Mouse (Mus musculus): ENCODE data around the gene Thap7. TPM values are rescaled to one million over a fixed set of nuclear protein-coding genes. Genes with fewer than 3 reads are reported as not detected.
A peak's percentile ranks its signal among the peaks of the same experiment; 100 is the strongest.
"Not testable (repeated sequence)": the region's sequence is repeated elsewhere in the genome, so short reads cannot be mapped to it uniquely, and the experiment has no call there.

Thap7 gene
- 32.9 and 34.0 TPM in 2 replicates for total RNA-seq (2017)

DNA sequence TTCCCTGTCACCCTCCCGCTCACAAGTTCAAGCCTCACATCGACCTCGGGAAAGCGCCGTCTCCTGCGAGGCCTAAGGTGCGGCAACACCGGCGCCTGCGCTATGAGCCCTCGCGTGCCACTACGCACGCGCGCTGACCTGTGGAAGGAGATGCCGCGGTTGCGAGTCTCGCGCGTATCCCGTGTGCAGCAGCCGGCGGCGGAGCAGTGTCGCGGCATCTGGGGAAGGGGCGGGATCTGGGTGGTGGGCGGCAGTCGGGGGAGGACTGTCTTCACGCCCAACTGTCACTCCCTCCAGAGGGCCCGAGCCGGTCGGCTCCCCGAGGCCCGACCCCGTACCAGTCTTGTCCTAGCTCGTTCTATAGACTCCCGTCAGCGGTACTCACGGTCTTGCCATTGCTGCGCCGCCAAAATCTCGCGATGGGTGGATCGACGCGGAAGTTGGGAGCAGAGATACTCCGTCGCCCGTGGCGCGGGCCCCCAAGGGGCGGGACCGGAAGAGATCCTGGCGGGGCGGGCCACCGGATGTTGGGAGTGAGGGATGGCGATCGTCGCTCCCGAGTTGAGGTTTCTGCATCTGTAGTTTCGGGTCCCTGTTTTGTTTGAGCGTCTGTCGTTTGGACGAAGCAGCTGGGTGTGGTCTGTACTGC is at the start of gene Thap7:
Thap7 (minus strand) TSS at position 497 of the 649 bp plus-strand sequence.
- peak; percentile 78 for ATAC-seq (ENCODE audit: extremely low read depth, insufficient number of reproducible peaks, low FRiP score, poor library complexity, severe bottlenecking)

DNA sequence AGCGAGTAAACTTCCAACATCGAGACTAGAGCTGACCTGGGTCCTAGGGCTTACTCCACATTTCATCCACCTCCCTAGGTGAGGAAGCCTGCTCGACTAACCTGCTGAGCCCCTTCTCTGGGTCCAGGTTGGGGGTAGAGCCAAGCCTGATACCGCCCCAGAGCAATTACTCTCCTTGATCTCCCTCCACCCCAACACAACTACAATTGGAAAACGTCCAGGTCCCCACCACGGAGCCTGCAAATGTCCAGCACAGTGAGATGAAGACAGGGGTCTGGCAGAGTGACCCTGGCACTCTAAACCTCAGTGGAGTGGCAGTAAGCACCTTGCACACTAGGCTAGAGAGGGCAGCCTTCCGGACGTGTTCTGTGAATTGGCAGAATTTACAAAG is 45.9 kb upstream of the Thap7 start:
- no peak for ATAC-seq (ENCODE audit: extremely low read depth, insufficient number of reproducible peaks, low FRiP score, poor library complexity, severe bottlenecking)

DNA sequence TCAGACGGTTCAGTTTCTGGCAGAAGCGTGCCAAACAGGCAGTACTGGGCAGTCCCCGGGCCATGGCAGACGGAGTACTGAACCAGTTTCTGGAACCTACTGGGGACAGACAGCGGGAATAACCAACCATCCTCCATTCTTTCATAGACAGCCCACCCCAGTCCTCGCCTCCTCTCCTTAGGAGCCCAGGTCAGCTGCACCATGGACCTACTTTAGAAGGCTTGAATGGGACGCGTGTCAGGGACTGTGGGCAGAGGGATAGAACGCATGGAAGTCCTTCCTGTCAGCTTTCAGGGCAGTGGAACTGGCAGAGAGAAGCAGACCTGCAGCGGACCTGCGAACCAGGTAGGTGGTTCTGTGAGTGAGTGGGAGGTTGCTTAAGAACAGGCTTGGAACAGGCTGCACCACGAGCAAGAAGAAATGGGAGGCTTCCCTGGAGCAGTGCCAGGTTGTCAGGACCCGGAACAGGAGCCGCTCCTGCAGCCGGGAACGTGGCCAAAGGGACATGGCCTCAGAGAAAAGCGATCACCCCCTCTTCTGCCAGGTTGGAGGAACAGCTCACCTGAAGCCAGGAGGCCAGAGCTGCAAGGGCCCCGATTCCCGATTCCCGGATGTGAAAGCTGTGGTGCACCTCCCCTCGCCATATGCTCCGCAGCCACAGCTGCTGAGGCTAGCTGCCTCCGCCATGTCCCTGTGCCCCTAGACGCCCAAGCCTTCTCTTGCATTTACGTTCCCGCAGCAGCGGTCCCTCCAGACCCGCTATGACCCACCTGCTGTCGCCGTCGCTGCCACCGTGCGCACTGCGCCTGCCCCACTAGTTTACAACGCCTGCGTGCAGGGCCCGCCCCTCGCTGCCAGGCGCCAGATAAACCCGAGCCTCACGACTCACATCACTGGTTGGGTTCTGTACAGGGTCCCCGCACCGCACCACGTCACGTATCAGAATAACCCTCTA is 45.2 kb upstream of the Thap7 start:
- ATAC-seq (ENCODE audit: extremely low read depth, insufficient number of reproducible peaks, low FRiP score, poor library complexity, severe bottlenecking) = no peak

DNA sequence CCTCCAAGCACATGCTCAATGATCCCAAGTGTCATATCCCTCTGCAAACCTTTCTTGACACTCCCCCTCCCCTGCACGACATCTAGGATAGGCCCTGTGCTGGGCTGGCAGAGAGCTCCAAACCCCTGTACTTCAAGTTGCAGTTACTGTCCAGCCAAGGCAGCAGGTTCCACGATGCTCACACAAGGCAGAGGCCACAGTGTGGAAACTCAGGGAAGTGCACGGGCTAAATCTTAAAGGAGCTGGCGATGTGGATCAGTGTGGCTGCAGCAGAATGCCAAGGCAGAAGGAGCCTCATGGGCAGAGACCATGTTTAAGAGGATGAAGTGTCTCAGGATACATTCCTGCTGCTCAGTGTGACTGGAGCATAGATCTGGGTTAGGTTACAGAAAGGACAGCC is 35.2 kb upstream of the Thap7 start:
- ATAC-seq (ENCODE audit: extremely low read depth, insufficient number of reproducible peaks, low FRiP score, poor library complexity, severe bottlenecking) = no peak

DNA sequence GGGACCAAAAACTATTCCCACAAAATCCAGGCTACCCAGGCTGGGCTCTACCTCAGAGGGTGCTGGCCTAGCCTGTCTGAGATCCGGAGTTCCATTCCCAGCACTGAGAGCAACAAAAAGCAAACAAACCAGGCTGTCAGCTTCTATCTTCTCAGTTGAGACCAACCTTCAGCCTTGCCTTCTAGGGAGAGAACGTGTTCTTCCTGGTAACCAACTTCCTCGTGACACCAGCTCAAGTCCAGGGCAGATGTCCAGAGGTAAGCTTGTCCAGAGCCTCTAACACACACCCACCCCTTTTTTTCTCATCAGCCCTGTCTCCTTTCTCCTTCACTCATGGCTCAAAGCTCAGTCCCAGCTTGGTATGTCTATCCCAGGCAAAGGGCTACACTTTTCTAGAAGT is 33.8 kb upstream of the Thap7 start:
- ATAC-seq (ENCODE audit: extremely low read depth, insufficient number of reproducible peaks, low FRiP score, poor library complexity, severe bottlenecking) = no peak

DNA sequence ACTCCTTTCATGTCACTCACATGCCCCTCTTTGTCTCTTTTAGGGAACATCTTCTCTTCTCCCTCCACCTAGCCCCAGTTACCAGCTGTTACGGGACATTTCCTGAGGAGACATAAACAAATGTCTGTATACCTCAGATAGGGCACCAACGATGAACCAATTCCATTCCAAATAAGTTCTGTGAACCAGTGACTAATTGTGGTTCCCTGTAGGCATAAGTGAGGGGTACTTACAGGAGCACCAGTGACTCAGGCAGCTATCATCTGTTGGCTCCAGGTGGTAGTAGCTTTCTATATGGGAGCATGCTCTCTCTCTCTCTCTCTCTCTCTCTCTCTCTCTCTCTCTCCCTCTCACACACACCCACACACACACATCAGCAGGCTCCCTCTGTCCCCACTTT is 33.3 kb upstream of the Thap7 start:
- no peak for ATAC-seq (ENCODE audit: extremely low read depth, insufficient number of reproducible peaks, low FRiP score, poor library complexity, severe bottlenecking)

DNA sequence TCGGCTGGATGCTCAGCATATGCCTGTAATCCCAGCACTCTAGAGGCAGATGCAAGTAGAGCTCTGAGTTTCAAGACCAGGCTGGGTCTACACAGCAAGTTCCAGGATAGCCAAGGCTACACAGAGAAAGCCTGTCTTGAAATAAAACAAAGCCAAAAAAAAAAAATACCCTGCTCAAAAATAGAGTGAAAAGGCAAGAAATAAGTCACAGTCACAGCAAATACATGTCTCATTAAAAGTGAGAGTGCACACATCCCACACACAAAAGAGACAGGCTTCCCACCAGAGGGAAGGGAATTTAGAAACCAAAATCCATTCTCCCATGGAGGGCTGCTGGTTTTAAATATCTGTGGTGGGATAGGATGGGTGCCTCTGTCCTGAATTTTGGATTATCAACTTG is 32.6 kb upstream of the Thap7 start:
- no peak for ATAC-seq (ENCODE audit: extremely low read depth, insufficient number of reproducible peaks, low FRiP score, poor library complexity, severe bottlenecking)

DNA sequence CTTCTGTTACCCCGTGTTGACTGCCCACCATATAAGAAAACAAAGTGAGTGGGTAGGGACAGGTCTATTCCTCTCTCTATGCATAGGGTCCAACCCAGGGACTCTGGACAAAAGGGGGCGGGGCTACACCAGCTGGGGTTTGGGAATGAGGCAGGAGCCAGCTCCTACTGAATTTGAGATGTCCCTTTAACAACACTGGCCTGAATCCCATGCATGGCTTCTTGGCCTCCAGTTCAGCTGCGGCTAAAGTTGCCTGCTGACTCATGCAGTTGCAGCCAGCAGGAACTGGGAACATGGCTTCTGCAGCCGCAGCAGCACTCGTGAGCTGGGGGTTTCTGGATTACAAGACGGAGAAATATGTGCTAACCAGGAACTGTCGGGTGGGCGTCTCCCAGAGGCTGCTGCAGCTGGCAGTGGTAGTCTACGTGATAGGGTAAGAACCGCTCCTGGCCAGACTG is 30.8 kb upstream of the Thap7 start, which contains the start of gene P2rx6:
P2rx6 (plus strand) TSS at position 135 of the 458 bp plus-strand sequence.
- no peak for ATAC-seq (ENCODE audit: extremely low read depth, insufficient number of reproducible peaks, low FRiP score, poor library complexity, severe bottlenecking)

DNA sequence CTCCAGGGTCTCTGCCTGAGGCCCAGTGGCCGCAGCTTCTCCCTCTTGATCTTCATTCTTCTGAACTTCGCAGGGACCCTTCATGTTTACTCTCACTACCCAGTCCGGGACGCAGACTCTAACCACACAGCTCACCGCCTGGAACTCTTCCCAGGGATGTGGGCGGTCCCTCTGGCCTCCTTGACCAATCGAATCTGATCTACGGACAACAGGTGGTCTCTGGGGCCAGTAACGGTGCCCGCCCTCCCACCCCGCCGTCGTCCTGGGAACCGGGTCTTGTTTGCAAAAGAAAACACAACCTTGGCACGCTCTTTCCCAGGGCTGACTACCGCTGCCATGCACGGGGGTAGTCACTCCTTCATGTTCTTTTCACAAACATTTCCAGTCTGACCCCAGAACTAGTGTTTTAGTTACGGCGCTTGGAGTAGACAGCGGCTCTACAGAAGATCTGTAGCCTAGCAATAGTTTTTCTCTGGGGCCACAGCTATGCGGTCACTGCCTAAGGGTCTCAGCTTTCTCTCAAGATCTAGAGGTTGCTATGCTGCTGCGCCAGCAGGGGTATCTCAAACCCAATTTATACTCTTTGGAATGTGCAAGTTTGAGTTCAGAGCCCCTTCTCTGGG is 30.3 kb upstream of the Thap7 start, which contains the start of gene Lrrc74b:
Lrrc74b (minus strand) TSS at position 120 of the 623 bp plus-strand sequence.
- ATAC-seq (ENCODE audit: extremely low read depth, insufficient number of reproducible peaks, low FRiP score, poor library complexity, severe bottlenecking) = no peak

DNA sequence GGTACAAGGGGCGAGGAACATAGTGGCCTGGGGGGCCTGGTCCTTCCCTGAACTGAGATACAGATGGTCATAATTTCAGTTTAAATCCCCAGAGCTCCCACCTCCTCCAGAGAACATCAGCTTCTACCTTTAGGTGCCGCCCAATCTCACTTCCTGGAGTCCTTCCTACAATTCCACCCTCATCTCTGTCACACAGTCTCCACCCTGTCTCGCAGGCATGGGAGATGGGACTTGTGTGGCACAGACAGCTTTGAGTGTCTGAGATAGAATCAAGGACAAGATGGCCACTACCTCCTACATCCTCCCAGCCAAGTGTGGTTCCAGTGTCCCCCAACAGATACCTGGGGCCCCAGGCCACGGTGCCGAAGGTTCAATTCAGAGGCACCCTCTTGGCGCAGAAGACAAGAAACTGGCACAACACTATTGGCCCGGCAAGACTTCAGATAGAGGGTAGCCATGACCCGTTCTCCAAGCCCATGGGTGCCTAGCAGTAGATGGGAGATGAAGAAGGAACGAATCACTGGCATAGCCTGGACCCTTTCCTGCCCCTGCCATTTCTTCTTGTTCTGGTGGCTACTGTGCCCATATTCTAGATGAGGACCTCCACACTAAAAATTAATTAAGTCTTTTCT is 28.6 kb upstream of the Thap7 start:
- ATAC-seq (ENCODE audit: extremely low read depth, insufficient number of reproducible peaks, low FRiP score, poor library complexity, severe bottlenecking) = no peak

DNA sequence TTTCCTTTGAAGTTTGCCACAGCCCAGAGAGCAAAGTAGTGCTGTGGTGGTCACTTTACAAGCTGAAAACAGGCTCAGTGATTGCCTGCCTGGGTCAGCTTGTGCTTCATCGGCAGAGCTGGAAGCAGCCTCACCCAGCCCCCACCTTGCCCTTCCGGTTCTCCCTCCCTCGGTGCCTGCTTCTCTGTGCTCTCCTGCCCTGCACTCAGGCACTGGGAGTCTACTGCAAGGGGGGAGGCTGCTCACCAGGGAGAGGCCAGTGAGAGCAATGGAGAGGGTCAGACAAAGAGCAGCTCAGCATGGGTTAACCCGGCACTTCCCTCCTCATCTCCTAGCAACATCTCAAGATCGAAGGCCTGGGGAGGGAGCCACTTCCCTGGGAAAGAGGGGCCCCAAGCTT is 27.9 kb upstream of the Thap7 start:
- ATAC-seq (ENCODE audit: extremely low read depth, insufficient number of reproducible peaks, low FRiP score, poor library complexity, severe bottlenecking) = no peak

DNA sequence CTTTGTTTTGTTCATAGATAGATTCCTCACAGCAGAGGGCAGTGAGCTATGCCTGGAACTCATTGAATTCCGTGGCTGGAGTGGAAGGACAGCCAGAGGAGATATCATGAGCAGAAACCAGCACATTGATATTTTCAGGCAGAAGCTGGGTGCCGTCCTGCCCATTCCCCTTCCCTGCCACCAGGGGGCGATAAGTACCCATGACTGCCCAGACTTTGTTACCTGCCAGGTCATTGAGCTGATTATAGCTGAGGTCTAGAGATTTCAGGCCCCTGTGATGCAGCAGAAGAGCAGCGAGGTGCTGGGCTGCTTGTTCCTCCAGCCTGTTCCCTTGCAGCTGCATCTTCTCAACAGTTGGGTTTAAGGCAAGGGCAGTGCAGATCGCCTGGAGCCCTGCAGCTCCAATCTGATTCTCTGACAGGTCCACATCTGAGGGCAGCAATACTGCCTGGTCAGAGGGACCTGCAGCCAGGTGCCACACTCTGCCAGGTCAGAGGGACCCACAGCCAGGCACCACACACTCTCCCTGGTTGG is 27.1 kb upstream of the Thap7 start:
- peak; percentile 55; the same call in 1 of the 2 replicates for ATAC-seq (ENCODE audit: extremely low read depth, insufficient number of reproducible peaks, low FRiP score, poor library complexity, severe bottlenecking)

DNA sequence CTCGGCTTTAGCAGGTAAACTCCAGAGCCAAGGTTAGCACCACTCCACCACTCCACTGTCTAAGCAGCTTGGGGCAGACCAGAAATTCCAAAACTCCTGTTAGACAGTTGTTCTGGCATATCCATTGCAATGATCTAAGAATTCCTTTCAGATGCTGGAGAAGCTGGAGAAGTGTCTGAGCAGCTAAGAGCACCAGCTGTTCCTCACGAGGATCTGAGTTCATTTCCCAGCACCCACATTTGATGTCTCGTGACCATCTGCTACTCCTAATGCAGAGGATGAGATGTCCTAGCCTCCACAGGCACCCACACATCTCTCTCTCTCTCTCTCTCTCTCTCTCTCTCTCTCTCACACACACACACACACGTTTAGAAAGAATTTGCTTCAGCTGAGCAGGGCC is 26.0 kb upstream of the Thap7 start:
- no peak for ATAC-seq (ENCODE audit: extremely low read depth, insufficient number of reproducible peaks, low FRiP score, poor library complexity, severe bottlenecking)

DNA sequence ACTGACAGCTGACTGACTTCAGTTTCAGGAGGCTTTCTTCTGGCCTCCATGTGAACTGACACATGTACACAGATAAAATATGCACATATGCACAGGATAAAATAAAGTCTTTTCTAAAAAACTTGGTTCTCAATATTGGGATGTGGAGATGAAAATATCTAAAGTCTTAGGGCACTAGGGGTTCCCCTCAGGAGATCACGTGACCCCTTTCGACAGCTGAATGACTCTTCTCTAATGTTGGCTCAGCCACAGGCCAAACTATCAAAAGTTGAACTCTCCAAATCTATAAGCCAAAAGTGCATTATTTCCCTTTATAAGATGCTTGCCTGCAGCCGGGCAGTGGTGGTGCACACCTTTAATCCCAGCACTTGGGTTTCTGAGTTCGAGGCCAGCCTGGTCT is 25.2 kb upstream of the Thap7 start:
- no peak for ATAC-seq (ENCODE audit: extremely low read depth, insufficient number of reproducible peaks, low FRiP score, poor library complexity, severe bottlenecking)

DNA sequence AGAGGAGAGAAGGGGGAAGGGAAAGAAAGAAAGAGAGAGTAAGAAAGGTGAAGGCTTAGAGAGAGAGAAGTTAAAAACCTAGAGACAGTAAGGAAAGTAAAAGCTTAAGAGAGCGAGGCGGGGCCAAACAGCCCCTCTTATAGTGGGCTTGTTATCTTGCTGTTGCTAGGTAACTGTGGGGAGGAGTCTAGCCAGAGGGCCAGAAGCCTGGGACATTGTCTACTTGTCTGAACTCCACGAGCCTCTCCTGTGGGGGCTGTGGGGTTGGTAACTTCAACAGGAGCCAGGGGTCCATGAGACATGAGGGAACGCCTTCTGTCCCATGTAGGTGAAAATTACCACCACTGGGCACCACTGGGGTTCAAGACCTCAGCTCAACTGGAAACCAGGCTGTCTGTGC is 23.8 kb upstream of the Thap7 start:
- ATAC-seq (ENCODE audit: extremely low read depth, insufficient number of reproducible peaks, low FRiP score, poor library complexity, severe bottlenecking) = not testable (repeated sequence)

DNA sequence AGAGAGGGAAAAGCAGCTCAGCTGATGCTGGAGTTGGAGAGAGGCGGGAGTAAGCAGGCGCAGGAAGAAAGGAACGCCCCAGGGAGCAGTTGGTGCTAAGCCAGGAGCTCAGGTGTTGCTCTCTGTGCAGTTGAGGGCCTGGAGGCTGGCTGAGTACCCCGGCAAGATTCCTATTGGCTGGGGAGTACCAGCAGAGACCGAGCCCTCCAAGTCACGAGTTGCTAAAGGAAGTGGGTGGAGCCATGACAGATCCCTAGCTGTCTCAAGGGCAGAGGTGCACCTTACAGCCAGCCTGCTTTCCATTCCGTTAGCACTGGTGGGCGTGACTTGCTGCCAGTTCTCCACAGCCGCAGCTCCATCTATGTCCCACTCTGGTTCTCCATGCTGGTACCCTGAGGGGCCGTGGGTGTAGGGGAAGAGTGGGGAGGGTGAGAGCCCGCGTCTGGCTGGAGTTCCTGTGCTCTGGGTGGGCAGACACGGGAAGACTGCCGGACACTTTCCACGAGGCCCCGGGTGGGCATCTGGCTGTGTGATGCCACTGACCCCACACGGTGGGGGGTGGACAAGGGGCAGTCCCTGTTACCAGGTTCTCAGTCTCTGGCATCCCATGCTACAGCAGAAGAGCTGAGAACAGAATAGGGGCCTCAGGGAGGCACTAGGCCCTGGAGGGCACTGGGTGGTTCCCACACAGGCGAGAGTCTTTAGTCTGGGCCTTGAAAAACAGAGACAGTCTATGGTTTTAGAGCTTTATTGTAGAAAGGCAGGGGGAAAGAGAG is 23.2 kb upstream of the Thap7 start:
- peak; percentile 83 for ATAC-seq (ENCODE audit: extremely low read depth, insufficient number of reproducible peaks, low FRiP score, poor library complexity, severe bottlenecking)

DNA sequence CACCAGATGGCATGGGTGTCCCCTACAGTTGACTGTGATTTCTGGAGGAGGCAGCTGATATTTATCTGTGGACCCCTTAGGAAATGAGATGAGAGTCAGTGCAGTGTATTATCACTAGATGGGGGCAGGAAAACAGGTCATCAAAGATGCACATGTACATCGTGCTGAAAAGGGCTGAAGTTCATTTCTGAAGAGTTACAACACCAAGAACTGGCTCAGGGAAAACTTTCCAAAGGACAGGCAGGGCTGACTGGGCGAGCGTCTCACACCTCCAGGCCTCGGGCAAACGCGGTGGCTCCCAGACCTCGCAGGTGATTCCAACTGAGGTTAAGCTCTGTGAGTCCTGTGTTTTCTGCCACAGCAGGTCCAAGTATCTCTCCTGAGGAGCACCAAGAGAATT is 21.9 kb upstream of the Thap7 start:
- ATAC-seq (ENCODE audit: extremely low read depth, insufficient number of reproducible peaks, low FRiP score, poor library complexity, severe bottlenecking) = no peak

DNA sequence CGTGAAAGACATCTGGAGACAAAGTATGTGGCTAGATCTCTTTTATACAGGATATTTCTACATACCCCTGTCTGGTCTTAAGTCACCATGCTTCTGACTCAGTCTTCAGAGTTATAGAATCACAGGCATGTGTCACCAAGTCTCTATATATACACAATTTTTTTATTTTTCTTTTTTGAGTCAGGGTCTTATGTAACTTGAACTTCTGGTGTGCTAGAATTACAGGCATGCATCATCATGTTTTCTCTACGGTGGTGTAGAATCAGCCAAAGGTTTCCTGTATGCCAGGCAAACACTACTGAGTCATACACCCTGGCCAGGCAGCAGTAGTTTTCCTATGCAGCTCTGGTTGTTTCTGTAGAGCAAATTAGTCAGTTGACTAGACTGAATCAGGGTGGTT is 11.7 kb upstream of the Thap7 start:
- ATAC-seq (ENCODE audit: extremely low read depth, insufficient number of reproducible peaks, low FRiP score, poor library complexity, severe bottlenecking) = no peak

Measured in neutrophil, adult 5-6 weeks (primary cell).